Mouse (Mus musculus) CH12.LX (cell line): Measurements from ENCODE around the gene Lyg2. TPM values are rescaled to one million over a fixed set of nuclear protein-coding genes. Genes with fewer than 3 reads are reported as not detected.

Source experiments
- DNase-seq: peaks from one replicate; pipeline ENCODE4 v3.0.0-alpha.2; 2013; ENCODE audit errors: extremely low read depth
- H3K27ac ChIP-seq: 2 replicates; pipeline ENCODE4 v1.5.1; 2012; ENCODE audit warnings: low read depth, mild to moderate bottlenecking, control low read depth, moderate library complexity; ENCODE audit not compliant: insufficient read depth
- H3K27me3 ChIP-seq: replicated peaks from 2 replicates; pipeline ENCODE3; 2012; ENCODE audit warnings: inconsistent platforms
- H3K36me3 ChIP-seq, 2 experiments: replicated peaks in 1 of 2; 2 replicates each; pipeline versions ENCODE3 to v1.6.1; 2012; ENCODE audit warnings: inconsistent platforms in 1 of 2, low read length in 1 of 2, mild to moderate bottlenecking in 1 of 2, mixed read lengths in 1 of 2, moderate library complexity in 1 of 2; ENCODE audit not compliant: control insufficient read depth in 1 of 2, insufficient read depth in 1 of 2
- H3K4me1 ChIP-seq, 2 experiments: 2 replicates each; pipeline ENCODE4 v1.6.1; 2012; ENCODE audit warnings: inconsistent platforms in 1 of 2, moderate library complexity in 1 of 2; ENCODE audit not compliant: insufficient read depth in 2 of 2, control insufficient read depth in 1 of 2
- H3K4me2 ChIP-seq: 2 replicates; pipeline ENCODE4 v1.6.1; 2012; ENCODE audit warnings: low read depth, mild to moderate bottlenecking, control low read depth; ENCODE audit not compliant: poor library complexity, insufficient read depth, severe bottlenecking
- H3K4me3 ChIP-seq, 3 experiments: fragments of 150-350 bp in 1 of 3; sonication (generic) in 1 of 3; replicated peaks in 1 of 3; 2 replicates each; pipeline versions ENCODE3 to v1.5.1; 2011 to 2012; ENCODE audit warnings: low read depth in 2 of 3, low read length in 2 of 3, mild to moderate bottlenecking in 2 of 3, moderate library complexity in 2 of 3, control low read depth in 1 of 3, improper control_type of control experiment in 1 of 3, inconsistent platforms in 1 of 3, mixed read lengths in 1 of 3; ENCODE audit not compliant: poor library complexity in 1 of 3
- H3K79me2 ChIP-seq: replicated peaks from 2 replicates; pipeline ENCODE4 v1.6.1; 2012; ENCODE audit warnings: mild to moderate bottlenecking, moderate library complexity; ENCODE audit not compliant: control insufficient read depth, poor library complexity, insufficient read depth, severe bottlenecking; ENCODE audit errors: extremely low read depth
- H3K9ac ChIP-seq: 2 replicates; pipeline ENCODE4 v1.6.1; 2012; ENCODE audit warnings: low read depth, mild to moderate bottlenecking, control low read depth, moderate library complexity; ENCODE audit not compliant: insufficient read depth
- H3K9me3 ChIP-seq: replicated peaks from 2 replicates; pipeline ENCODE3; 2012; ENCODE audit warnings: low read length, inconsistent platforms, mixed read lengths
- CHD2 ChIP-seq: IDR thresholded peaks from 2 replicates; pipeline ENCODE4 v1.6.1; 2011; ENCODE audit warnings: low read length, improper control_type of control experiment
- CTCF ChIP-seq, 2 experiments: IDR thresholded peaks in 1 of 2; conservative IDR thresholded peaks in 1 of 2; 2 replicates each; pipeline ENCODE4 v1.5.1; 2011 to 2012; ENCODE audit warnings: low read depth in 2 of 2, low read length in 2 of 2, improper control_type of control experiment in 1 of 2, inconsistent platforms in 1 of 2, mild to moderate bottlenecking in 1 of 2, moderate library complexity in 1 of 2
- ELF1 ChIP-seq: IDR thresholded peaks from 2 replicates; pipeline ENCODE4 v1.6.1; 2014; ENCODE audit warnings: low read depth, mild to moderate bottlenecking, inconsistent platforms, low read length, improper control_type of control experiment
- ETS1 ChIP-seq: conservative IDR thresholded peaks from 2 replicates; pipeline ENCODE4 v1.6.1; 2012; ENCODE audit warnings: low read depth, mild to moderate bottlenecking, inconsistent platforms, low read length, improper control_type of control experiment, moderate library complexity
- JUN ChIP-seq: IDR thresholded peaks from 2 replicates; pipeline ENCODE4 v1.6.1; 2011; ENCODE audit warnings: low read depth, mild to moderate bottlenecking, low read length, improper control_type of control experiment, moderate library complexity; ENCODE audit not compliant: insufficient read depth
- KAT2A ChIP-seq: IDR thresholded peaks from 2 replicates; pipeline ENCODE4 v1.6.1; 2012; ENCODE audit warnings: low read length, improper control_type of control experiment, inconsistent platforms; ENCODE audit not compliant: insufficient replicate concordance
- MAFK ChIP-seq: IDR thresholded peaks from 2 replicates; pipeline ENCODE4 v1.6.1; 2011; ENCODE audit warnings: low read length, improper control_type of control experiment; ENCODE audit not compliant: insufficient replicate concordance
- MAZ ChIP-seq: IDR thresholded peaks from 2 replicates; pipeline ENCODE4 v1.6.1; 2012; ENCODE audit warnings: low read depth, mild to moderate bottlenecking, inconsistent platforms, low read length, improper control_type of control experiment, moderate library complexity
- MEF2A ChIP-seq: IDR thresholded peaks from 2 replicates; pipeline ENCODE4 v1.6.1; 2014; ENCODE audit warnings: low read depth, mild to moderate bottlenecking, inconsistent platforms, low read length, improper control_type of control experiment, borderline replicate concordance
- MYC ChIP-seq: IDR thresholded peaks from 2 replicates; pipeline ENCODE4 v1.6.1; 2011; ENCODE audit warnings: low read depth, mild to moderate bottlenecking, improper control_type of control experiment, low read length
- NELFE ChIP-seq: IDR thresholded peaks from 2 replicates; pipeline ENCODE4 v1.6.1; 2011; ENCODE audit warnings: low read depth, low read length, improper control_type of control experiment
- PAX5 ChIP-seq: IDR thresholded peaks from 2 replicates; pipeline ENCODE4 v1.6.1; 2012; ENCODE audit warnings: low read length, inconsistent platforms, mixed read lengths
- POLR2A ChIP-seq: IDR thresholded peaks from 2 replicates; pipeline ENCODE4 v1.6.1; 2011; ENCODE audit warnings: low read depth, mild to moderate bottlenecking, improper control_type of control experiment, low read length
- RAD21 ChIP-seq: IDR thresholded peaks from 2 replicates; pipeline ENCODE4 v1.6.1; 2011; ENCODE audit warnings: low read depth, mild to moderate bottlenecking, low read length, improper control_type of control experiment, moderate library complexity
- UBTF ChIP-seq: IDR thresholded peaks from 2 replicates; pipeline ENCODE4 v1.6.1; 2012; ENCODE audit warnings: low read depth, mild to moderate bottlenecking, inconsistent platforms, low read length, improper control_type of control experiment, moderate library complexity
- USF1 ChIP-seq: IDR thresholded peaks from 2 replicates; pipeline ENCODE4 v1.6.1; 2014; ENCODE audit warnings: low read depth, mild to moderate bottlenecking, inconsistent platforms, low read length, improper control_type of control experiment
- ZC3H11A ChIP-seq: IDR thresholded peaks from 2 replicates; pipeline ENCODE4 v1.6.1; 2012; ENCODE audit warnings: low read depth, mild to moderate bottlenecking, inconsistent platforms, low read length, improper control_type of control experiment
- ZNF384 ChIP-seq: IDR thresholded peaks from 2 replicates; pipeline ENCODE4 v1.6.1; 2012; ENCODE audit warnings: low read depth, low read length, improper control_type of control experiment, inconsistent platforms
- dilution Hi-C: fragments of 300-500 bp; cut with MboI; formaldehyde crosslinking; loops from 2 replicates; pipeline ENCODE4 v1.14.3; 2020; ENCODE audit warnings: low sequenced_read_pairs; ENCODE audit not compliant: extremely low pct_unique_long_range_greater_than_20kb, extremely low pct_ligation_motif_present
- in situ Hi-C: fragments of 300-500 bp; cut with MboI; formaldehyde crosslinking; loops from 3 replicates; pipeline ENCODE4 v1.14.3; 2019; ENCODE audit warnings: low sequenced_read_pairs, low pct_ligation_motif_present, low pct_unique_long_range_greater_than_20kb, mixed read lengths
- polyA plus RNA-seq: library from polyadenylated mRNA; unstranded; fragments of >175 nt; gene quantifications from 2 replicates; pipeline ENCODE4 v1.2.1, GENCODE M21; 2012; ENCODE audit warnings: low read depth; ENCODE audit not compliant: insufficient read length
- total RNA-seq, 2 experiments: library from RNA; depleted of rRNA; stranded (reverse); fragments of 300-350 nt in 1 of 2; fragments of >200 nt in 1 of 2; gene quantifications; 2 replicates each; pipeline ENCODE4 v1.2.3; 2012 to 2014

Lyg2 gene
- total and polyA plus RNA-seq, 3 experiments, result not detected

- dilution Hi-C loops, result no loop called here
- H3K27me3 ChIP-seq, result no peaks in the 10 kb centered on the region
- H3K36me3 ChIP-seq, result peaks cover 50 to 78% of the 10 kb centered on the region in 2 experiments
- H3K27ac ChIP-seq, result no peak overlapping the region
- in situ Hi-C loops, result loop anchor here (10.0 kb wide), 2 partner anchors 193 to 247 kb away; partner anchors contain the start of gene Rev1
- peaks cover 3% of the 10 kb centered on the region for H3K9me3 ChIP-seq
- H3K4me2 ChIP-seq, result no peak overlapping the region
- H3K4me3 ChIP-seq, result no peak overlapping the region
- DNase-seq, result no peak
- H3K79me2 ChIP-seq, result no peaks in the 10 kb centered on the region
- TF ChIP-seq ZNF384, result no peak
- no peak for TF ChIP-seq CTCF (conservative IDR thresholded peaks at IDR 0.05 in 1 of 2, IDR thresholded peaks at IDR 0.05 in 1 of 2; ENCODE audit: low read depth in 2 of 2, low read length in 2 of 2)
- TF ChIP-seq USF1, result no peak
- no peak for TF ChIP-seq JUN
- TF ChIP-seq, all 38 proteins: peak for 0
- Histone ChIP-seq H3K4me1 (peaks cover 0 to 6% of the 10 kb centered on the region in 2 experiments; a peak in 2 of 4 replicates), H3K9ac (no peak overlapping the region)
Measured at GRCm38 (mm10) chr1:37877736-37878460, 38.4 kb downstream of the Lyg2 start.

- TF ChIP-seq MAFK (no peak), CTCF (conservative IDR thresholded peaks at IDR 0.05 in 1 of 2, IDR thresholded peaks at IDR 0.05 in 1 of 2; ENCODE audit: low read depth in 2 of 2, low read length in 2 of 2) (no peak), ETS1 (no peak), MAZ (no peak), ELF1 (no peak), USF1 (no peak), CHD2 (no peak), RAD21 (no peak), ZC3H11A (no peak), NELFE (no peak), KAT2A (no peak), ZNF384 (no peak), UBTF (no peak), MEF2A (no peak), MYC (no peak), POLR2A (no peak), PAX5 (no peak)
- Histone ChIP-seq H3K36me3 (peaks cover 28 to 35% of the 10 kb centered on the region in 2 experiments), H3K9ac (peak overlapping the region; percentile 53), H3K4me3 (peak overlapping the region in 1 of 3 experiments; percentile 69), H3K79me2 (no peaks in the 10 kb centered on the region), H3K27ac (no peak overlapping the region), H3K4me2 (peak overlapping the region; percentile 42; the same call in 1 of the 2 replicates), H3K4me1 (peaks cover 2 to 11% of the 10 kb centered on the region in 2 experiments; a peak in 2 of 4 replicates), H3K9me3 (peaks cover 3% of the 10 kb centered on the region), H3K27me3 (peaks cover 14% of the 10 kb centered on the region)
- in situ Hi-C loops (loop anchor here (10.0 kb wide), 2 partner anchors 188 to 252 kb away; partner anchors contain the start of gene Rev1), dilution Hi-C loops (no loop called here)
- DNase-seq, result no peak
Measured at GRCm38 (mm10) chr1:37873157-37873556, 43.1 kb downstream of the Lyg2 start.
